Mouse (Mus musculus): Measurements from ENCODE around the gene Syndig1. TPM values are rescaled to one million over a fixed set of nuclear protein-coding genes. Genes with fewer than 3 reads are reported as not detected.

Syndig1 gene
- polyA plus RNA-seq, 1 experiment from 2014 or later, result 3.6 TPM

DNA sequence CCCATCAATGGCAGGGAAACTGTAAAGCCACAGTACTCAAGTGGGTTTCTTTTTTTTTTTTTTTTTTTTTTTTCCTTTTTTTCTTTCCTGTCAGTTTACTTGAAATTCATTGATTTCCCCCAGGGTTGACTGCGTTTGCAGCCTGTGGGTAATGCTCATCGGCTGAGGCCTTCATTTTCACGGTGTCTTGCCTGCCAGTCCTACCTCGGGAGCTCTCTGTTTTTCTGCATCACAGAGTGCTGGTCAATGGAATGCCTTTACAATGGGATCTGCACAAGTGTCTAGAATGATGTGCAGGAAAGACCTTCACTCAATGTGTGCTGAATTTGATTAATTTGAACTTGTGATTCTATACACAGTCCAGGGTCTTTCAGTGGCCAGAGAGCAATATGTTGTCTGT lies 184.8 kb downstream of the Syndig1 start:
- Histone ChIP-seq H3K4me1 (replicated peaks) (no peaks in the 10 kb centered on the region), H3K27ac (ENCODE audit: poor library complexity, severe bottlenecking) (no peak overlapping the region), H3K9me3 (replicated peaks) (no peaks in the 10 kb centered on the region), H3K4me2 (no peak overlapping the region), H3K9ac (no peak overlapping the region), H3K27me3 (replicated peaks) (no peaks in the 10 kb centered on the region), H3K4me3 (no peak overlapping the region), H3K36me3 (no peaks in the 10 kb centered on the region)
- no peak for ATAC-seq (ENCODE audit: insufficient number of reproducible peaks, low FRiP score)
- WGBS, result 75% methylated on average over 4 of the region's 4 CpGs

DNA sequence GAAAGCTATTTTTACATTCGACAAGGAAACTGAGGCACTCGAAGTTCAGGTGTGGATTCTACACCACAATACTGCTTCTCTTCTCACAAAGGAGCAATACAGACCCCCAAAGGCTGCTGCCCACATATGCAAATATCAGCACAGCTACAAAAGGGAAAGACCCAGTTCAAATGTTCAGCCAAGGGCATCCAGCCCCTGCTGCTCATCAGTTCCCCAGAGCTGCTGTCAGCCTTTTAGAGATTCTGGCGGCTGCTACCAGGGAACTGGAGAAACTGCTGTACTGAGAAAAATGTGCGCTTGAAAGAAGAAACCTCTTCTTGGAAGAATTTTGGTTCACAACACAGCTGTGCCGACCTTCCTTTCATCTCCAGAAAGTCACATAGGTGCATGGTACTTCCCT lies 187.3 kb downstream of the Syndig1 start:
- no peaks in the 10 kb centered on the region for H3K9me3 ChIP-seq (replicated peaks)
- 75% methylated on average over 5 of the region's 5 CpGs for WGBS
- no peak for ATAC-seq (ENCODE audit: insufficient number of reproducible peaks, low FRiP score)
- no peak overlapping the region for H3K9ac ChIP-seq
- H3K27me3 ChIP-seq (replicated peaks), result no peaks in the 10 kb centered on the region
- no peak overlapping the region for H3K27ac ChIP-seq (ENCODE audit: poor library complexity, severe bottlenecking)
- no peak overlapping the region for H3K4me2 ChIP-seq
- no peaks in the 10 kb centered on the region for H3K4me1 ChIP-seq (replicated peaks)
- no peaks in the 10 kb centered on the region for H3K36me3 ChIP-seq
- no peak overlapping the region for H3K4me3 ChIP-seq

DNA sequence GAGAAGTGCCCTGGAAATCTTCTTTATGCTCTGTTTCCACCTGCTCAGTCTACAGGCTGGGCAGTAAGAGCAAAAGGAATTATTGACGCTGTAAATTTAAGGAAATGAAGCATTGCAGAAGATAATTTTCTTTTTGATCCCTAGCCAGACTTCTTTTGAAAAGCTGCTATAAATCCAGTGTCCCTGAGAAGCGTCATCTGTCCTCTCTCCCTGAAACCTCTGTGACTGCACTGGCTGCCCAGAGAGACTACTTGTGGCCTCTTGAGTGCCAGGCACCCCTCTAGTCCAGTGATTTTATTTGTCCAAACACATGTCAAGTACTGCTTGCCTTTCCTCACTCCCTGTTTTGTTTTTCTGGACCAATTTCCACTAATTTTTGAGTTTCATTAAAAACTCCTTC lies 191.7 kb downstream of the Syndig1 start:
- H3K4me3 ChIP-seq, result no peak overlapping the region
- H3K4me1 ChIP-seq (replicated peaks), result no peaks in the 10 kb centered on the region
- ATAC-seq (ENCODE audit: insufficient number of reproducible peaks, low FRiP score), result no peak
- no peak overlapping the region for H3K27ac ChIP-seq (ENCODE audit: poor library complexity, severe bottlenecking)
- H3K4me2 ChIP-seq, result no peak overlapping the region
- WGBS, result 55% methylated on average over 2 of the region's 2 CpGs
- H3K9me3 ChIP-seq (replicated peaks), result no peaks in the 10 kb centered on the region
- H3K9ac ChIP-seq, result no peak overlapping the region
- H3K36me3 ChIP-seq, result no peaks in the 10 kb centered on the region
- H3K27me3 ChIP-seq (replicated peaks), result no peaks in the 10 kb centered on the region

DNA sequence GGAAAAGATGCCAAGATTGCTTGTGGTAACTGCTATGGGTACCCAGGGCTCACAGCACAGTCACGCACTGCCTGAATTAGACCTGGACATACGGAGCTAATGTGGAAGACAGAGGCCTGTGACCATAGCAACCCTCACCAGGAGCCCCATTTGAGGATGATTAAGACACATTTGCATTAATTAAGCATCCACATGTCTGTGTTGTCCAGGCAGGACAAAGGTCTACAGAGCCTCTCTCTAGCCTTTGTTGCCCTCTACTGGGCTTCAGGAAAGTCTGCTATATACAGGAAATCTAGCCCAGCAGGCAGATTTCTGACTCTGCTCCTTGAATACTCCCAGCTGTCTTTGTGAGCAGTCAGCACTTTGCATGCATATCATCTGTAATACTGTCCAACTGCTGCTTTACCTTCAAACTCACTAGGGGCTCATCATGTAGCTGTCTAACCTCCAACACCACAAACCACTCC lies 194.9 kb downstream of the Syndig1 start:
- H3K36me3 ChIP-seq, result no peaks in the 10 kb centered on the region
- no peak overlapping the region for H3K4me2 ChIP-seq
- H3K27me3 ChIP-seq (replicated peaks), result no peaks in the 10 kb centered on the region
- H3K9me3 ChIP-seq (replicated peaks), result no peaks in the 10 kb centered on the region
- H3K4me3 ChIP-seq, result no peak overlapping the region
- H3K27ac ChIP-seq (ENCODE audit: poor library complexity, severe bottlenecking), result no peak overlapping the region
- 0 out of 2 replicates have a peak, but pooled peaks have one; percentile 29 for ATAC-seq (ENCODE audit: insufficient number of reproducible peaks, low FRiP score)
- H3K4me1 ChIP-seq (replicated peaks), result no peaks in the 10 kb centered on the region
- no peak overlapping the region for H3K9ac ChIP-seq
- WGBS, result 43% methylated on average over 2 of the region's 2 CpGs

DNA sequence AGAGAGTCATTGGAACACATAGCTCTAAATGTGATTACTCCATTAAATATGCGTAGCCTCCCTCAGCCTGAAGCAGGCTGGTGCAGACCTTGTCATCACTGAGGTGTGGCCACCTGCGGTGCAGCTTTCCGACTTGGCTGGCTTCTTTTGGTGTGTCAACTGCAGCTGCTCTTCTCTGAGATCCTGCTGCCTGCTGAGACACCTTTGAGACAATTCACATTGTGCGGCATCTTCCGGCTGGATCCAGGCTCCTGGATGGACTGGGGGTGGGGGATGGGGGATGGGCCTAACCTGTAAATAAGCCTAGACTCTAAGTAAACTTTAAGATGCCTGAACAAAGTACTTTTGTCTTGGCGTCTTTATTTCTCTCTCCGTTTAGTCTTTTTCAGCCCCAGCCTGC lies 214.5 kb downstream of the Syndig1 start:
- ATAC-seq (ENCODE audit: insufficient number of reproducible peaks, low FRiP score), result no peak
- Histone ChIP-seq H3K4me2 (no peak overlapping the region), H3K9me3 (replicated peaks) (peaks cover 7% of the 10 kb centered on the region), H3K27me3 (replicated peaks) (no peaks in the 10 kb centered on the region), H3K9ac (no peak overlapping the region), H3K4me3 (no peak overlapping the region), H3K27ac (ENCODE audit: poor library complexity, severe bottlenecking) (no peak overlapping the region), H3K36me3 (no peaks in the 10 kb centered on the region), H3K4me1 (replicated peaks) (no peaks in the 10 kb centered on the region)
- WGBS, result 73% methylated on average over 7 of the region's 7 CpGs

Other genes starting within 250 kb of the Syndig1 start
- gene C530025M09Rik, start 2.0 kb downstream of the Syndig1 start, polyA plus RNA-seq (2016; fragmentation: Nextera tagmentation; extraction: Ambion mirVana), result 0.33 and 0.43 TPM in 2 replicates